Mouse (Mus musculus): ENCODE measurements around the gene Hist1h2bh.

The Hist1h2bh gene

DNA sequence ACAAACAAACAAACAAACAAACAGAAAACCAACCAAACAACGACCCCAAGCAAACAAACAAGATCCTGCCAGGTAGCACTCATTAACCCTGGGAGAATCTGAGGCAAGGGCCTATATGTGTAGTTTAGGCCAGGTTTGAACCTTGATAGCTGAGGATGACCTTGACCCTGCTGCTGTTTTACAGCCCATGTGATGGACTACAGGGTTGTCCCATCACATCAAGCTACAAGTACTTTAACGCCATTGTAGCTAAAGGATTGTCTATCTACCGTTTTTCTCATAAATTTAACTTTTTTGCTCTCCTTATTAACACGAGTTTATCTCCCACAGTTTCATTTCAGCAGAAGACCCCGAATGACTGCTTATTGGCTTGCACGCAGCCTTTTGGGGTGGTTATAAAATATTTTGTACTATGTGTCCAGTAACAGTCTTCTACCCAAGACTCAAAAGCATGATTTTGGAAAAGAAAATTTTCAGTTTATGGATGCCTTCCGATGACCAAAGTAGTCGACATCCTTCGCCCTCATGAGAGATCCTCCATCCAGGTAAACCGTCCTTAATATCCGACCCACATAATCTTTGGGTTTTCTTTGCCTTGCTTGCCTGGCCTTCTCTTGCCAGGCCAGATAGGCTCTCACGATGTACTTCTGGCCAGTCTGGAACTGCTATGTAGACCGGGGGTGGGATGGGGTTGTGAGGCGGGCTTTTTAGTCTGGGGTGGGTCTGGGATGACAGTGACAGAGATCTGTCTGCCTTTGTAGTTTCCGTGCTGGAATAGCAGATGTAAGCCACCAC lies 27.2 kb downstream of the Hist1h2bh start:
- POLR2A ChIA-PET: interaction anchor here (0.8 to 6.6 kb wide), 40 partner anchors 8 to 168 kb away, joined by 3 to 61 read pairs (median 5); partner anchors contain the start of genes Hist1h2ac (in 2 of the 4), Hist1h2bc (in 2 of the 4), Hist1h4f (in 2 of the 4) and Hist1h4h (in 2 of the 4)

DNA sequence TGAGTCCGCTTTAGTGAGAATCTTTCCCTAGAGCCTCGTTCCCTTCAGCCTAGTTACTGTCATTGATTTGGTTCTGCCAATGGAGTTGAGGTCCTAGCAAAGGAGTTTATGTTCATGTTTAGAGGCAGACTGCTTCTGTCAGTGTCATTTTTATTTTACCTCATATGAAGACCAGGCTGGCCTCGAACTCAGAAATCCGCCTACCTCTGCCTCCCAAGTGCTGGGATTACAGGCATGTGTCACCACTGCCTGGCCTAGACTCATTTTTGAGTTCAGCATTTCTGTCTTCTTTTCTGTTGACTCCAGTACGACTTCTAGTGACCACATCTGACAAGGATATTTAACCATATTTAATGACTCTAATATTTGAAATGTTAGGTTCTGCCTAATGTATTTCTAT lies 27.9 kb downstream of the Hist1h2bh start:
- POLR2A ChIA-PET: interaction anchor here (0.9 to 6.6 kb wide), 23 partner anchors 9 to 169 kb away, joined by 3 to 61 read pairs (median 7); partner anchors contain the start of genes Hist1h4f (in 2 of the 4), Hist1h4h (in 2 of the 4), Btn1a1 (in 1 of the 4) and Hist1h2ac (in 1 of the 4)
- CTCF ChIA-PET: interaction anchor here in 1 of 4 experiments (1.7 kb wide), 1 partner anchor 83 kb away, joined by 6 read pairs; no protein-coding TSS in a partner anchor

More for the DNA sequence above, 27.2 kb downstream of the Hist1h2bh start:
- CTCF ChIA-PET: interaction anchor here in 2 of 4 experiments (1.0 to 1.7 kb wide), 3 partner anchors 84 to 115 kb away, joined by 3 to 8 read pairs (median 6); no protein-coding TSS in a partner anchor

DNA sequence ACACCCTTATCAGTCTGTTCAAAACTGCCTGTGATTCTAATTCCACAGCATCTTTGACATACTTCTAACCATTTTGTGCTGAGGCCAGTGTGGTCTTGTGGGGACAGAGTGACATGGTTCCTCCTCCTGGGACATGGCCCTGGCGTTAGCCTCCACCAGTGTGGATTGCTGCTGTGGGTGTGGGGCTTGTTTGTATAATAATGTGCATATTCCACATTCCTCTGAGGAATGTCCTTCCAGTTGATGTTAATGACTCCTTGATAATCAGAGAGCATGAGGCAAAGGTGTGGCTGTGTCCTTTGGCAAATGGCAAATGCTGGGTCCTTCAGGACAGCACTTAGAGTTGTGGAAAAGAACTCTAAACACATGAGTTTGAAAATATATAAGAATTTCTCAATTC lies 29.7 kb downstream of the Hist1h2bh start:
- ChIA-PET POLR2A (interaction anchor here in 2 of 4 experiments (0.6 to 4.0 kb wide), 20 partner anchors 8 to 1470 kb away, joined by 3 to 17 read pairs (median 4); partner anchors contain the start of genes Hist1h2ae (in 2 of the 2), Hist1h2bg (in 2 of the 2), Hist1h4d (in 2 of the 2) and Btn1a1 (in 1 of the 2)), CTCF (no interaction called here)

DNA sequence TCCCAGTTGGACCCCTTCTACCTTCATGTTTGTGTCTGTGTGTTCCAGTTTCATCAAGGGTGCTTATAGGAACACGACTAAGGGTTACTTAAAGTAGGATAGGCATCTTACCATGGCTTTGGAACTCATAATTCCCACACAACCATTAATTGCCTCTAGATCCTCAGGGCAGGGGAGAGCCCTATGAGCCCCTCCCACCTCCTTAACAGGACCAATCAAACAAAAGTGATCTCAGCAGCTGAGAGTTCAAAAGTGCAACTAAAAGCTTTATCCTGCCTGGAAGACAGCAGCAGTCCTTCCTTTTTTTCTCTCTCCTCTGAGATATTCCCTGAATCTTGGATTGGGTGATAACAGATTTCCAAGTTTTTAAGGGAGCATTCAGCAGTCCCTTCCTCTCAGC lies 33.1 kb downstream of the Hist1h2bh start:
- CTCF ChIA-PET: interaction anchor here in 1 of 4 experiments (0.6 kb wide), 1 partner anchor 109 kb away, joined by 3 read pairs; no protein-coding TSS in a partner anchor

DNA sequence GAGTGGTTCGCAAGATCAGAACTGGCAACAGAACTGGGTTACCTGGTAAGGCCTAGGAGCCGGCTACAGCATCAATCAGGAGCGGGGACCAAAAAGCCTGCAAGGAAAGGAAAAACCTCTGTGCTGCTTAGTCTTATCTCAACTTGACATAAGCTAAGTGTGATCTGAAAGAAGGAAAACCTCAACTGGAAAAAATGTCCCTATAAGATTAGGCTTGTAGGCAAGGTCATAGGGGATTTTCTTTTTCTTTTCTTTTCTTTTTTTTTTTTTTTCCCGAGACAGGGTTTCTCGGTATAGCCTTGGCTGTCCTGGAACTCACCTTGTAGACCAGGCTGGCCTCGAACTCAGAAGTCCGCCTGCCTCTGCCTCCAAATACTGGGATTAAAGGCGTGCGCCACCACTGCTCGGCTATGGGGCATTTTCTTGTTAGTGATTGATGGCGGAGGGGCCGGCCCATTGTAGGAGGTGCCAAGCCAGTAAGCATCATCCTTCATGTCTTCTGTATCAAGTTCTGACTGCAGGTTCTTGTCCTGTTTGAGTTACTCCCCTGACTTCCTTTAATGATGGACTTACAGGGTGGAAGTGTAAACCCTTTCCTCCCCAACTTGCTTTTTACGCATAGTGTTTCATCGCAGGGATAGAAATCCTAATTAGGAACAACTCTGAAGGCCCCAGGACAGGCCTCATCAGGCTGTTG lies 36.2 kb downstream of the Hist1h2bh start:
- CTCF ChIA-PET: interaction anchor here in 2 of 4 experiments (0.7 to 1.8 kb wide), 4 partner anchors 18 to 756 kb away, joined by 3 to 6 read pairs (median 4); no protein-coding TSS in a partner anchor
- POLR2A ChIA-PET: interaction anchor here in 3 of 4 experiments (0.6 to 4.0 kb wide), 42 partner anchors 9 to 1642 kb away, joined by 3 to 33 read pairs (median 4); partner anchors contain the start of genes Abt1 (in 1 of the 3), Hist1h2af (in 1 of the 3), Hist1h2ag (in 1 of the 3) and Hist1h2bj (in 1 of the 3)

More for the DNA sequence above, 33.1 kb downstream of the Hist1h2bh start:
- POLR2A ChIA-PET: interaction anchor here (0.5 to 2.0 kb wide), 17 partner anchors 12 to 78 kb away, joined by 3 to 5 read pairs (median 4); partner anchors contain the start of genes Hist1h4h (in 4 of the 4), Hist1h2ae (in 1 of the 4) and Hist1h2bg (in 1 of the 4)

DNA sequence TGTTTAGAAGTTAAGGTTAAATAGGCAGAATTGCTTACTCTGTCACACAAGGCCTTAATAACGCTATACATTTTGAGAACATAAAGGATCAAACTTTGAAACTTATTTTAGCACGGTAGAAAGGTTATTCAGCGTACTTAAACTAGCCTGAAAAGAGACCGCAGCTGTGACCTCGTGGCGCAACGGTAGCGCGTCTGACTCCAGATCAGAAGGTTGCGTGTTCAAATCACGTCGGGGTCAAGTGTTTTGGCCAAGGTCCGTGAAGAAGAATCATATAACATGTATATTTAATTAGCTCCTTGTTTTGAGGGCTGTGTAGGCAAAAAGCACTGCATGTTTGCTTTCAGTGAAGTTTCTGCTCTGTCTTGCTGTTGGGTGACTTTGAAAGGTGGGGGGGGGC lies 36.8 kb downstream of the Hist1h2bh start:
- POLR2A ChIA-PET: interaction anchor here in 3 of 4 experiments (0.6 to 4.0 kb wide), 47 partner anchors 8 to 1641 kb away, joined by 3 to 33 read pairs (median 4); partner anchors contain the start of genes Abt1 (in 1 of the 3), Hist1h2af (in 1 of the 3), Hist1h2ag (in 1 of the 3) and Hist1h2bj (in 1 of the 3)

DNA sequence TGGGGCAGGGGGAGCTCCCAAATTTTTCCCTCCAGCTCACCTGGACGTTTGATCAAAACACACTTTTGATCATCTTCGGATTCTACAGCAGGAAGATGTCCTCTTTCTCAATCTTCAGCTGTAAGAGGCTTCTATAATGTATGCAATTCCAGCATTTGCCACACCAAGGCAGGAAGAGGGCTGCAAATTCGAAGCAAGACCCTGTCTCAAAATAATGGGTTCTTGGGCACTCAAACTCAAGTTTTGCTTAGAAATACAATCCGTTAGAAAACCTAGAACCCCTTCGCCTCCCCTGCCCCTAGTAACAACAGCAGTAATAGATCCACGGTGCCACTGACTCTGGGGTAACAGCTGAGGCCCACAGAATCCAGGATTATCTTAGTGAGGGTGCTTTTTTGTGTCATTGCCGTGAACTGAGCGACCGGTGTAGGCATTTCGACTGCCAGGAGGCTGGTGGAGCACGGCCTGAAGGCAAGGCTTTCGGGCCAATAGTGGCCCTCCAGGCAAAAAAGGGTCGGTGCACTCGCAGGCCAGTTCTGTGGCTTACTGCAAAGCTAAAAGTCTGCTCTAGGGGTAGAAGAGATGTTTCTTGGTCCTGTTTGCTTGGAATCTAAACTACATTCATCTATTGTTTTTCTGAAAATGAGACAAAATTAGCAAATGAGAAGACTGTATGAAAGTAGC lies 37.4 kb downstream of the Hist1h2bh start:
- POLR2A ChIA-PET: interaction anchor here in 3 of 4 experiments (0.6 to 4.0 kb wide), 55 partner anchors 8 to 1586 kb away, joined by 3 to 33 read pairs (median 4); partner anchors contain the start of genes Hist1h4h (in 3 of the 3), Hist1h2af (in 2 of the 3), Abt1 (in 1 of the 3) and Hist1h2ag (in 1 of the 3)
- CTCF ChIA-PET: interaction anchor here in 2 of 4 experiments (0.7 to 1.8 kb wide), 7 partner anchors 19 to 757 kb away, joined by 3 to 6 read pairs (median 4); partner anchors contain the start of gene Btn1a1 (in 1 of the 2)

More for the DNA sequence above, 36.8 kb downstream of the Hist1h2bh start:
- CTCF ChIA-PET: interaction anchor here in 2 of 4 experiments (0.7 to 1.8 kb wide), 4 partner anchors 18 to 756 kb away, joined by 3 to 6 read pairs (median 4); no protein-coding TSS in a partner anchor

DNA sequence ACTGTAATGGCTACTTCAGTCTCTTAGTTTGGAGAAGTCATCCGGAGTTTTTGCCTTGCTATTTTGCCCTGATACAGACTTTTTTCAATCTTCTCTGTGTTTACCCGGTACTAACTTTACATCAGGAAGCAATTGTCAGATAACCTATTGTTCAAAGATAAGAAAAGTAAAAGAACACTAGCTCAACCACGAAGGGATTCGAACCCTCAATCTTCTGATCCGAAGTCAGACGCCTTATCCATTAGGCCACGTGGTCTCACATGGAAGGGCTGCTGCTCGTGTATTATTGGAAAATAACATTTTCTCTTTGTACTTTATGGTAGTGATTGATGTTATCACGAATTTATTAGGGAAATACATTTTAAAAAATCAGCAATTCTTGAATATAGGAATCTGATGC lies 39.4 kb downstream of the Hist1h2bh start:
- ChIA-PET POLR2A (interaction anchor here (0.6 to 4.0 kb wide), 26 partner anchors 9 to 1563 kb away, joined by 3 to 33 read pairs (median 4); partner anchors contain the start of genes Hist1h4h (in 2 of the 4), Hist1h2af (in 1 of the 4) and Hist1h4d (in 1 of the 4)), CTCF (interaction anchor here in 1 of 4 experiments (0.9 kb wide), 1 partner anchor 55 kb away, joined by 4 read pairs; no protein-coding TSS in a partner anchor)

DNA sequence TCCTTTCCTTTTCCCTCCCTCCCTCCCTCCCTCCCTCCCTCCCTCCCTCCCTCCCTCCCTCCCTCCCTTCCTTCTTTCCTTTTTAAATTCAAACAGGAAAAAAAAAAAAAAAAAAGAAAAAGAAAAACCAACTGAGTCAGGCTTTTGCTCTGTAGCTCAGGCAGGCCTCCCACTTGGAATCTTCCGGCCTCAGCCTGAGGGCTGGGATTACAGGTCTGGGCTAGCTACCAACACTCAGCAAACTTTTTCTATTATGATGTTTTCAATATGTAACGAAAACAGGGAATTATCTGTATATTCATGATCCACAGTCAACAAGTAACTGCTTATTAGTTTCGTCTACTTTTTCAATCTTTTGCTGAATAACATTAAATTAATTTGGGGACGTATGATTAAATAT lies 40.3 kb downstream of the Hist1h2bh start:
- CTCF ChIA-PET: interaction anchor here in 2 of 4 experiments (0.9 to 1.3 kb wide), 3 partner anchors 54 to 102 kb away, joined by 3 to 5 read pairs (median 4); no protein-coding TSS in a partner anchor
- POLR2A ChIA-PET: interaction anchor here in 3 of 4 experiments (0.6 to 3.9 kb wide), 26 partner anchors 9 to 1606 kb away, joined by 3 to 21 read pairs (median 5); partner anchors contain the start of genes Hist1h4h (in 2 of the 3), Btn1a1 (in 1 of the 3) and Hist1h2af (in 1 of the 3)

DNA sequence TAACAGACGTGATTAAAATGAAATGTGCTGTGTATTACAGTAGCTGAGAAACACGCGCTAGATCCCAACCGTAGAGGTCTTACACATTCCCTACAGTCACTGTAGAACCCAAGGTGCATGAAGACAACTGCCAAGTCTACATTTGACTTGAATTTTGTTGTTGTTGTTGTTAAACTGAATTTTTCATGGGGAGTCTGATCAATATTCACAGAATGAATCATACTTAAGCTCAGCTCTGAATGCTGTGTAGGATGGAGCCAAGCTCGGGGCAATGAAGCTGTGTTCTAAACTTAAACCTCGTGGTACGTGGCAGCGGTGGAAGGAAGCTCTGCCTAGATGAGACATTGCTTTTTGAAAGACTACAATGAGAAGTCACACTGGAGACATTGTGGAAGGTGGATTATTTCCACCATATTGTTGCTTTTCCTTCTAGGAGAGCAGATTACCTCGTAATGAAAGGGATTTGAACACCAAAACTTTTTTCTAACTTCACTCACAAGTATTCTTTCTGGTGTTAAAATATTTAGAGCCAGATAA lies 41.1 kb downstream of the Hist1h2bh start:
- CTCF ChIA-PET: interaction anchor here in 2 of 4 experiments (0.6 to 1.3 kb wide), 3 partner anchors 69 to 1707 kb away, joined by 3 to 5 read pairs (median 3); no protein-coding TSS in a partner anchor
- POLR2A ChIA-PET: interaction anchor here in 3 of 4 experiments (0.6 to 2.4 kb wide), 33 partner anchors 9 to 1605 kb away, joined by 3 to 17 read pairs (median 4); partner anchors contain the start of genes Hist1h4h (in 2 of the 3) and Btn1a1 (in 1 of the 3)

DNA sequence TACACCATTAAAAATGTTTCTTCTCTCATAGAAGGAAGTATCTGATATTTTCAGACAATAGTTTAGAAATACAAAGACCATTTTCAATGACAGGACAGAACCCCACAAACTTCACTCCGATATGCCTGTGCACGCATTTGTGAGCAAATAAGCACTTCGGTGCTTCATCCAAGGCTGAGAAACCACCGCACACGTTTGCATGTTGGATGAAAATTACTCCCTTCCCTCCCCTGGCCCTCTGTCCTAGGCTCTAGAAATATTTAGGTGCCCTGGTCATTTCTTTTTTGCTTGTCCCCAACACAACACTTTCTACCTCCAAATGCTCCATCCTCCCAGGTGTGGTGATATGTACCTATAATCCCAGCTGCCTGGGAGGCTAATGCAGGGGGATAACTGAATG lies 41.7 kb downstream of the Hist1h2bh start:
- CTCF ChIA-PET: interaction anchor here in 2 of 4 experiments (0.6 to 1.3 kb wide), 2 partner anchors 68 to 1707 kb away, joined by 3 to 5 read pairs; no protein-coding TSS in a partner anchor
- POLR2A ChIA-PET: interaction anchor here in 2 of 4 experiments (0.6 to 2.4 kb wide), 25 partner anchors 10 to 1509 kb away, joined by 3 to 16 read pairs (median 4); partner anchors contain the start of gene Hist1h4h (in 2 of the 2)

DNA sequence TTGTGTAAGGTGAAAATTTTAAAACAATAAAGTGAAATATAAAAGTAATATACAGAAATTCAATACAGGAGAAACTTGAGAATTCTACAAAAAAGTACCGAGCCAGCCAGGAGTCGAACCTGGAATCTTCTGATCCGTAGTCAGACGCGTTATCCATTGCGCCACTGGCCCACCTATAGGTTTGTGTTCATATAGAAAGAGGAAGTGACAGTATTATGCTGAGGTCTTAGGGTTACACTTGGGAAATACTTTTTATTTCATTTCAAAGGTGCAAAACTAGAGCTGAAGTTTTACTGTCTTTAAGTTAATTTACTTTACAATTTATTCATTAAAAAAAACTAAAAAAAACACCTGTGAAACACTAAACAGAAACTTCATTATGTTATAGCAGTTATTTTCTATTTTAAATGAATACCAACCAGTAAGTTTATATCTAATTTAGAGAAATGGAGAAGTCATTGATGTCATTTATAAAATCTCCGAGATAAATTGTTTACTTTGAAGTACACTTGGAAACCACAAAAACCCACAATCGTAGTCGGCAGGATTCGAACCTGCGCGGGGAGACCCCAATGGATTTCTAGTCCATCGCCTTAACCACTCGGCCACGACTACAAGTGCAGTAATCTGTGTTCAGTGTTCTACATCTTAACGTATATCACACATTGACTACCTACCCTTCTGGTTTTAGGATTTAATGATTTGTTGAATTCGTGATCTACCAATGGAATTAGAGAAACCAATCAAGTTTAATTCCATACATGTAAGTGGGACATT lies 42.6 kb downstream of the Hist1h2bh start:
- ChIA-PET CTCF (no interaction called here), POLR2A (interaction anchor here (0.9 to 5.8 kb wide), 9 partner anchors 15 to 99 kb away, joined by 3 to 46 read pairs (median 5); partner anchors contain the start of genes Hist1h4h (in 2 of the 4) and Btn1a1 (in 1 of the 4))

DNA sequence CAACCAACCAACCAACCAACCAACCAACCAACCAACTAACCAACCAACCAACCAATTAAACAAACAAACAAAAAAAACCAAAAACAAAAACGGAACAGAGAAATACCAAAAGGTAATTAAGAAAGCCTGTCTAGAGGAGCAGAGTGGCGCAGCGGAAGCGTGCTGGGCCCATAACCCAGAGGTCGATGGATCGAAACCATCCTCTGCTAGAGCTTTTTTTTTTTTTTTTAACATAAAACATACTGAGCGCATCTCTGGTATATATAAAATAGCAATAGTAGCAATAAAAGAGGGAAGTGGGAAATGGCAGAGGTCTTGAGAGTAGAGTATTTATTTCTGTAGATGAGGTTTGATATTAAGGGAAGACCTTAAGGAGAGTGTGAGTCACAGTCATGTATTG lies 43.2 kb downstream of the Hist1h2bh start:
- ChIA-PET CTCF (interaction anchor here in 2 of 4 experiments (0.6 to 1.5 kb wide), 5 partner anchors 36 to 1588 kb away, joined by 3 to 4 read pairs (median 4); partner anchors contain the start of gene Abt1 (in 1 of the 2)), POLR2A (interaction anchor here (0.5 to 5.8 kb wide), 28 partner anchors 17 to 1319 kb away, joined by 3 to 46 read pairs (median 5); partner anchors contain the start of genes Hist1h4h (in 2 of the 4), Btn1a1 (in 1 of the 4), Hist1h2af (in 1 of the 4) and Hist1h4d (in 1 of the 4))

DNA sequence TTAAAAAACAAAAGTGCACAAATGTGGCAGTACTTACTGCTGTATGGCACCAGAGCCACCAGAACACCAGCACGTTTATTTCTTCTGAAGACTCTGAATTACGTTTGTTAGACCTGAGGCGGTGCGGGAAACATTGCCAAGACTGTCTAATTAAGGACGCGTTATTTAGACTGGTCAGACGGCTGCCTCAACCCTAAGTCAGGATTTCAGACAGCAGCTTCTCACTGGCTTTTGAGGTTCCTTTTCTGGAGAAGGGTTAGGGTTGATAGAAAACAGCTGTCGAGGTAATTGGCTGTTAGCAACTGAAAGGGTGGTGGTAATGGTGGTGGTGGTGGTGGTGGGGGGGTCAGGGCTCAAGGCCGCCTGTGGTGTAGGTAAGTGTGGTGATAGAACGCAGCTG lies 44.5 kb downstream of the Hist1h2bh start:
- ChIA-PET CTCF (interaction anchor here in 2 of 4 experiments (1.5 kb wide), 2 partner anchors 27 to 74 kb away, joined by 4 read pairs; partner anchors contain the start of gene Abt1 (in 1 of the 2)), POLR2A (interaction anchor here in 2 of 4 experiments (0.7 to 5.8 kb wide), 44 partner anchors 7 to 1493 kb away, joined by 3 to 46 read pairs (median 4); partner anchors contain the start of genes Btn1a1 (in 2 of the 2), Hist1h2bc (in 2 of the 2), Hist1h4h (in 2 of the 2) and Hist1h2ac (in 1 of the 2))

Data from embryonic stem cell, embryonic (primary cell).